In genomic region chr5:30154474-30155394, GRCm38 (mm10) we compare ENCODE assay signal across 7 mouse cellular contexts. TPM values are rescaled to one million over a fixed set of nuclear protein-coding genes. Genes with fewer than 3 reads are reported as not detected.
DNase-seq lines count a peak whose midpoint lies in the region; ATAC-seq lines count a peak whose summit lies in the region.

Gene Hadha (minus strand): TSS chr5:30155162.
Gene Hadhb (plus strand): TSS chr5:30155248.

- 0 out of 2 replicates have a peak, but pooled peaks cover 7% of the 10 kb centered on the region for H3K4me1 ChIP-seq in intestine, embryonic 15.5 days (replicated peaks)
- peaks cover 20% of the 10 kb centered on the region for H3K4me1 ChIP-seq in midbrain, embryonic 10.5 days

- ATAC-seq in intestine, embryonic 15.5 days: peak; percentile 88

- H3K4me3 ChIP-seq in intestine, embryonic 15.5 days (replicated peaks): peak within 1 kb of the TSS; percentile 89
- H3K4me3 ChIP-seq in midbrain, embryonic 10.5 days: peak within 1 kb of the TSS; percentile 81

- H3K27ac ChIP-seq in intestine, embryonic 15.5 days: peak within 1 kb of the TSS; percentile 93
- peak within 1 kb of the TSS; percentile 99 for H3K27ac ChIP-seq in midbrain, embryonic 10.5 days (replicated peaks)

- H3K9me3 ChIP-seq in intestine, embryonic 15.5 days: no peaks in the 10 kb centered on the region
- H3K9me3 ChIP-seq in midbrain, embryonic 10.5 days (replicated peaks): no peaks in the 10 kb centered on the region

- H3K9ac ChIP-seq in intestine, embryonic 15.5 days: peak within 1 kb of the TSS; percentile 92

- peak within 1 kb of the TSS; percentile 66 for H3K4me2 ChIP-seq in intestine, embryonic 15.5 days (replicated peaks)

- intact Hi-C loops in gastrocnemius, postnatal 36 days (cut with DNase I): no loop called here
- intact Hi-C loops in left cerebral cortex, postnatal 25 days (cut with DNase I): no loop called here

- no peaks in the 10 kb centered on the region for H3K27me3 ChIP-seq in intestine, embryonic 15.5 days (replicated peaks)
- no peaks in the 10 kb centered on the region for H3K27me3 ChIP-seq in midbrain, embryonic 10.5 days (ENCODE audit: low read depth, poor library complexity, severe bottlenecking)

- under 1% methylated on average over 53 of the region's 53 CpGs for WGBS in intestine, embryonic 15.5 days
- under 1% methylated on average over 53 of the region's 53 CpGs for WGBS in midbrain, embryonic 10.5 days

- peak; percentile 94 to 95 for DNase-seq in adrenal gland, adult 18-20 months (ENCODE audit: low spot score in 2 of 2)
- peak; percentile 94 for DNase-seq in embryo, embryonic 11 days
- DNase-seq in gastrocnemius, postnatal 36 days: peak; percentile 89 to 96
- DNase-seq in left cerebral cortex, postnatal 25 days (ENCODE audit: low spot score in 2 of 2): peak; percentile 94 to 95
- DNase-seq in midbrain, embryonic 10.5 days (ENCODE audit: low spot score): peak; percentile 91
- DNase-seq in right cerebral cortex, postnatal 4 days: peak; percentile 91

- no peaks in the 10 kb centered on the region for H3K36me3 ChIP-seq in intestine, embryonic 15.5 days
- H3K36me3 ChIP-seq in midbrain, embryonic 10.5 days: no peaks in the 10 kb centered on the region

RNA-seq across cellular contexts. Expression of gene Hadha, which starts in this region (rescaled TPM):
- total RNA-seq in adrenal gland, adult 18-20 months (2021): 100 to 1,000 TPM; 527 to 755 TPM
- 100 to 1,000 TPM; 299 to 336 TPM for total RNA-seq in gastrocnemius, postnatal 36 days (2021)
- polyA plus RNA-seq in intestine, embryonic 15.5 days (2015; fragmentation: Nextera tagmentation; extraction: Ambion mirVana): 178 and 193 TPM in 2 replicates
- total RNA-seq in left cerebral cortex, postnatal 25 days (2021): 10 to 100 TPM; 61.0 to 71.5 TPM
- 101 and 115 TPM in 2 replicates for polyA plus RNA-seq in midbrain, embryonic 10.5 days (2016; fragmentation: Nextera tagmentation; extraction: Ambion mirVana)

RNA-seq across cellular contexts. Expression of gene Hadhb, which starts in this region (rescaled TPM):
- 1,000 to 10,000 TPM in 1 of 2 experiments, 100 to 1,000 TPM in 1; 969 to 1,652 TPM for total RNA-seq in adrenal gland, adult 18-20 months (2021)
- total RNA-seq in gastrocnemius, postnatal 36 days (2021): 100 to 1,000 TPM; 351 to 401 TPM
- 246 and 269 TPM in 2 replicates for polyA plus RNA-seq in intestine, embryonic 15.5 days (2015; fragmentation: Nextera tagmentation; extraction: Ambion mirVana)
- 10 to 100 TPM; 86.9 to 91.2 TPM for total RNA-seq in left cerebral cortex, postnatal 25 days (2021)
- 104 and 106 TPM in 2 replicates for polyA plus RNA-seq in midbrain, embryonic 10.5 days (2016; fragmentation: Nextera tagmentation; extraction: Ambion mirVana)

Comparison
In these comparisons a context has a peak if more than half of its experiments do, and no peak if none do; other contexts are left out.
1. Peak in every context shown above with its lines: DNase-seq, ATAC-seq, H3K4me3 ChIP-seq and H3K27ac ChIP-seq.
2. RNA of gene Hadha (total RNA-seq): 527 to 755 TPM in adrenal gland, adult 18-20 months and 299 to 336 TPM in gastrocnemius, postnatal 36 days; 61.0 to 71.5 TPM in left cerebral cortex, postnatal 25 days; every median in the first group is over 4 times any median in the second.